Mouse (Mus musculus): ENCODE measurements around the gene Olfr319. TPM values are rescaled to one million over a fixed set of nuclear protein-coding genes. Genes with fewer than 3 reads are reported as not detected.
"Not testable (repeated sequence)": the region's sequence is repeated elsewhere in the genome, so short reads cannot be mapped to it uniquely, and the experiment has no call there.

The Olfr319 gene
- polyA plus RNA-seq (2015; fragmentation: Nextera tagmentation; extraction: Ambion mirVana): not detected in 2 replicates

DNA sequence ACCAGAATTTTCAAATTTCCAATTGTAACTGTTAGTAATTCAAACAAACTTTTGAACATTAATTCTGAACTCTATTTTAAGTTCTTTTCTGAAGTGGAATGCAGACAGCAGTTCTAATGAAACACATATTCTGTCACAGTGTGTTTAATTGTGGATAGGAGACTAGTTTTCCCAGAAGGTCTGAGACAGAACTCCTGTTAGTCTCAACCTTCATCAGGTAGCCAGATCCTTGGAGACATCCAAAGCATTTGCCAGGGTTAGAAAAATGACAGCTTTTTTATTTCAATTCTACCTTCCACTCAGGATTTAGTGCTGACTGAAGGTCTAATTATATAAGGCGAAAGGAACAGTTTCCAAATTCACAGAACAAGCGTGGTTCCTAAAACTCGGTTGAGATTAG lies at the start of gene Olfr319:
Gene Olfr319, plus strand, starts transcription at position 301 of the 400 bp plus-strand sequence.
- Histone ChIP-seq H3K4me1 (ENCODE audit: control insufficient read depth, insufficient read depth, low read length) (no peaks in the 10 kb centered on the region), H3K4me2 (ENCODE audit: low read depth, low read length) (no peak within 1 kb of the TSS), H3K4me3 (ENCODE audit: low read length) (no peak within 1 kb of the TSS), H3K27me3 (replicated peaks; ENCODE audit: control insufficient read depth, insufficient read depth, low read length) (no peaks in the 10 kb centered on the region), H3K9ac (ENCODE audit: low read depth, low read length) (no peak within 1 kb of the TSS), H3K27ac (ENCODE audit: low read length) (no peak within 1 kb of the TSS), H3K9me3 (ENCODE audit: control insufficient read depth, low read length) (peaks cover 3% of the 10 kb centered on the region; the same call in 1 of the 2 replicates), H3K36me3 (ENCODE audit: control insufficient read depth, insufficient read depth, low read length) (no peaks in the 10 kb centered on the region)
- 86% methylated on average over 3 of the region's 3 CpGs for WGBS
- no peak for ATAC-seq

DNA sequence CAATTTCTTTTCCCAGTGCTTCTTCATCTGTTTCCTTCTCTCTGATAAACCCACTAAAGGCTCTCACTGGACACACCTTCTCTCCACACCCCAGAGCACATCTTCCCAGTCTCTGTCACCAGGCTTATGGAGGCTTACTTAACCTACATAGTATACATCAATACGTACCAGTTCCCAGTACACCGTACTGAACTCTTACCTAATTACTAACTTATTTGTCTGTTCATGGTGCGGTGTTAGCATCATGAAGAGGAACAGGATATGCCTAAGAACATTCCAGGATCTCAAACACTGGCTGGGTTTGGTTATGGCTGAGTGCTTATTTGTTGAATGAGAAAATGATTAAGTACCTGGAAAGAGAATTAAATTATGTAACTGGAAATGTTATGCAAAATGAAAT lies 43.8 kb upstream of the Olfr319 start:
- Histone ChIP-seq H3K4me2 (ENCODE audit: low read depth, low read length) (no peak overlapping the region), H3K9me3 (ENCODE audit: control insufficient read depth, low read length) (no peaks in the 10 kb centered on the region), H3K4me3 (ENCODE audit: low read length) (no peak overlapping the region), H3K4me1 (ENCODE audit: control insufficient read depth, insufficient read depth, low read length) (no peaks in the 10 kb centered on the region), H3K27me3 (replicated peaks; ENCODE audit: control insufficient read depth, insufficient read depth, low read length) (no peaks in the 10 kb centered on the region), H3K27ac (ENCODE audit: low read length) (no peak overlapping the region), H3K9ac (ENCODE audit: low read depth, low read length) (no peak overlapping the region), H3K36me3 (ENCODE audit: control insufficient read depth, insufficient read depth, low read length) (no peaks in the 10 kb centered on the region)
- ATAC-seq: no peak
- WGBS: 83% methylated on average over 3 of the region's 3 CpGs

DNA sequence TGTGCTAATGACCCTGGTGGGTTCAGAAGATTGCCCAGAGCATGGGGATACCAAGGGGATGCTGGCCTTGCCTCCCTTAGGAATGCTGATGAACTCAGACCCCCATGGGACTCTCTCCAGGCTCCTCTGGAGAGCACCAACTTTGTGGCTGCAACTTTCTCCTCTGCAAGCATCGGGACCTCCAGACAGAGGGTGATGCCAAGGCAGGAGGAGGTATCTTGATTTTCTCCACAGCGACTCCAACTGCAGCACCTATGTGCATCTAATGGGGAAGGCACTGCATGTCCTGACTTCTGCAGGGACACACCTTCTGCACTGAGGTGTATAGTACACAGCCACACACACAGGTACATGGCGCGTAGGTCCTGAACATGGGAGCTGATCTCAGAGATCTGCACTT lies 40.4 kb upstream of the Olfr319 start, which contains the start of gene Olfr322:
Gene Olfr322, plus strand, starts transcription at position 187 of the 400 bp plus-strand sequence.
- WGBS: 91% methylated on average over 4 of the region's 4 CpGs
- Histone ChIP-seq H3K4me1 (ENCODE audit: control insufficient read depth, insufficient read depth, low read length) (no peaks in the 10 kb centered on the region), H3K9ac (ENCODE audit: low read depth, low read length) (no peak within 1 kb of the TSS)

DNA sequence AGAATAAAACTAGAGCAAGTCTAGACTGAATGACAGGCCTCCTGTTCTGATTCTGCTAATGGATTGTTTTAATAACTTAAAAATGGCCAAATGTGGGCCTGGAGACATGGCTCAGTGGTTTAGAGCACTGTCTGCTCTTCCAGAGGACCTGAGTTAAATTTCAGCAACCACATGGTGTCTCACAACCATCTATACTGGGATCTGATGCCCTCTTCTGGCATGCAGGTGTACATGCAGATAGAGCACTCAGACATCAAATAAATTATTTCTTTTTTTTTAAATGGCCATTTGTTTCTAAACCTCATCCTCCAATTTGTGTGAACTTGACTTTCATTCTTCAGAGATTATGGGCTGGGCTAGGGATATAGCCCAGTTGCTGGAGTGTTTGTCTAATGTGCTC lies 29.7 kb upstream of the Olfr319 start:
- Histone ChIP-seq H3K9me3 (ENCODE audit: control insufficient read depth, low read length) (no peaks in the 10 kb centered on the region), H3K4me2 (ENCODE audit: low read depth, low read length) (no peak overlapping the region)

More for the DNA sequence above, 40.4 kb upstream of the Olfr319 start, which contains the start of gene Olfr322:
- Histone ChIP-seq H3K36me3 (ENCODE audit: control insufficient read depth, insufficient read depth, low read length) (no peaks in the 10 kb centered on the region), H3K27ac (ENCODE audit: low read length) (no peak within 1 kb of the TSS), H3K9me3 (ENCODE audit: control insufficient read depth, low read length) (no peaks in the 10 kb centered on the region), H3K4me3 (ENCODE audit: low read length) (no peak within 1 kb of the TSS), H3K27me3 (replicated peaks; ENCODE audit: control insufficient read depth, insufficient read depth, low read length) (no peaks in the 10 kb centered on the region), H3K4me2 (ENCODE audit: low read depth, low read length) (no peak within 1 kb of the TSS)
- no peak for ATAC-seq

DNA sequence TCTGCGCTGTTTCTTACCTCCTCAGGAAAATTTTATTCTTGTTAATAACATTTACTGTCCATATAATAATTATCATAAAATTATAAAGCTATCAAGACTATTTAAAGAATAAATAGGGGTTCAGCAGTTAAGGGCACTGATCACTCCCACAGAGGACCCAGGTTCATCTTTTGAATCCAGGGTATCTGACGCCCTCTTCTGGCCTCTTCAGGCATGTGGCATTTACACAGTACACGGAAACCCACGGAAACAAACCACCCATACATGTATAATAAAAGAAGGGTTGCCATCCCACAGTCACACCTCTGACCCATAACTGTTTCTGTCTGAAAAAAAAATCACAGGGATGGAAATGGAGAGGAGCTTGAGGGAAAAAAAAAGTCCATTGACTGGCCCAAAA lies 27.1 kb upstream of the Olfr319 start:
- H3K4me1 ChIP-seq (ENCODE audit: control insufficient read depth, insufficient read depth, low read length): no peaks in the 10 kb centered on the region
- no peaks in the 10 kb centered on the region for H3K9me3 ChIP-seq (ENCODE audit: control insufficient read depth, low read length)
- no peaks in the 10 kb centered on the region for H3K36me3 ChIP-seq (ENCODE audit: control insufficient read depth, insufficient read depth, low read length)
- ATAC-seq: no peak
- no peak overlapping the region for H3K27ac ChIP-seq (ENCODE audit: low read length)
- 54% methylated on average over 4 of the region's 4 CpGs for WGBS
- no peak overlapping the region for H3K9ac ChIP-seq (ENCODE audit: low read depth, low read length)
- H3K4me3 ChIP-seq (ENCODE audit: low read length): no peak overlapping the region
- H3K4me2 ChIP-seq (ENCODE audit: low read depth, low read length): no peak overlapping the region
- H3K27me3 ChIP-seq (replicated peaks; ENCODE audit: control insufficient read depth, insufficient read depth, low read length): no peaks in the 10 kb centered on the region

More for the DNA sequence above, 29.7 kb upstream of the Olfr319 start:
- no peak overlapping the region for H3K9ac ChIP-seq (ENCODE audit: low read depth, low read length)
- no peaks in the 10 kb centered on the region for H3K4me1 ChIP-seq (ENCODE audit: control insufficient read depth, insufficient read depth, low read length)
- no peak overlapping the region for H3K27ac ChIP-seq (ENCODE audit: low read length)
- H3K27me3 ChIP-seq (replicated peaks; ENCODE audit: control insufficient read depth, insufficient read depth, low read length): no peaks in the 10 kb centered on the region
- H3K4me3 ChIP-seq (ENCODE audit: low read length): no peak overlapping the region
- H3K36me3 ChIP-seq (ENCODE audit: control insufficient read depth, insufficient read depth, low read length): no peaks in the 10 kb centered on the region
- ATAC-seq: no peak

DNA sequence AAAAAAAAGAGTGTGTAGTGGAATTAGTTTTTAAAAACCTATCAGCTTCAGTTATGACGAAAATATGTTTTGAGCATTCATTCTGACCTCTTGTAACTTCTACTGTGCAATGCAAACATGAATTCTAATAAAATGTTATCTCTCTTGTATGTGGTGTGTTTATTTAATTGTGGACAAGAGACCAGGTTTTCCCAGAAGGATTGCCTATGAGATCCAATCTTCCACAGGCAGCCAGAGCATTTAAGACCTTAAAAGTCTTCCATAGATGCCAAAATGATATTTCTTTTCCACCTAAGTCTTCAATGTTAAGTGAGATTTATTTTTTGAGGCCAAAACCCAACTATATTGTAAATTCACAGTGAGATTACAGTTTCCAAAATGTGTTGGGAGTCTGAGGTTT lies 18.2 kb upstream of the Olfr319 start, which contains the start of gene Olfr320:
Gene Olfr320, plus strand, starts transcription at position 301 of the 400 bp plus-strand sequence.
- ATAC-seq: no peak
- Histone ChIP-seq H3K4me3 (ENCODE audit: low read length) (no peak within 1 kb of the TSS), H3K4me1 (ENCODE audit: control insufficient read depth, insufficient read depth, low read length) (no peaks in the 10 kb centered on the region), H3K9ac (ENCODE audit: low read depth, low read length) (no peak within 1 kb of the TSS), H3K36me3 (ENCODE audit: control insufficient read depth, insufficient read depth, low read length) (no peaks in the 10 kb centered on the region), H3K4me2 (ENCODE audit: low read depth, low read length) (no peak within 1 kb of the TSS), H3K27me3 (replicated peaks; ENCODE audit: control insufficient read depth, insufficient read depth, low read length) (no peaks in the 10 kb centered on the region), H3K9me3 (ENCODE audit: control insufficient read depth, low read length) (no peaks in the 10 kb centered on the region), H3K27ac (ENCODE audit: low read length) (no peak within 1 kb of the TSS)
- WGBS: 89% methylated on average over 1 of the region's 1 CpGs

DNA sequence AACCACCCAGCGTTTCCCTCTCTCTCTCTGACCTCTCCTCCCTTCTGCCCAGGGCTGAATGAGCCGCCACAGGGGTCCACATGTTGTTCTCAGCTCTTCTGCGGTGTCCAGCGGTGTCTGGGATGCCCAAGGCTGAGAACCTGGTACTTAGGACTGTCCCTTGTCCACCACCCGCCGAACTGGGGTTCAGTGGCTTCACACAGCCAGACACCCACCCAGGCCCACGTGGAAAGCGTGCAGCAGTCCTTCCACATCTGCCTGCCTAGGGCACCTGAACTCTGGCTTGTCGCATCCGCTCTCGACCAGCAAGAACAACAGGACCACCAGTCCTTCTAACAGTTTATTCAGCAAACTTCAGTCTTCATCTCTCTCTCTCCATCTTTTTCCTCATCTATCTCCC lies 10.1 kb downstream of the Olfr319 start:
- ATAC-seq: no peak
- Histone ChIP-seq H3K4me1 (ENCODE audit: control insufficient read depth, insufficient read depth, low read length) (no peaks in the 10 kb centered on the region), H3K27ac (ENCODE audit: low read length) (no peak overlapping the region), H3K9ac (ENCODE audit: low read depth, low read length) (no peak overlapping the region), H3K27me3 (replicated peaks; ENCODE audit: control insufficient read depth, insufficient read depth, low read length) (no peaks in the 10 kb centered on the region), H3K4me2 (ENCODE audit: low read depth, low read length) (no peak overlapping the region), H3K36me3 (ENCODE audit: control insufficient read depth, insufficient read depth, low read length) (no peaks in the 10 kb centered on the region), H3K9me3 (ENCODE audit: control insufficient read depth, low read length) (no peaks in the 10 kb centered on the region), H3K4me3 (ENCODE audit: low read length) (no peak overlapping the region)
- 81% methylated on average over 11 of the region's 11 CpGs for WGBS

DNA sequence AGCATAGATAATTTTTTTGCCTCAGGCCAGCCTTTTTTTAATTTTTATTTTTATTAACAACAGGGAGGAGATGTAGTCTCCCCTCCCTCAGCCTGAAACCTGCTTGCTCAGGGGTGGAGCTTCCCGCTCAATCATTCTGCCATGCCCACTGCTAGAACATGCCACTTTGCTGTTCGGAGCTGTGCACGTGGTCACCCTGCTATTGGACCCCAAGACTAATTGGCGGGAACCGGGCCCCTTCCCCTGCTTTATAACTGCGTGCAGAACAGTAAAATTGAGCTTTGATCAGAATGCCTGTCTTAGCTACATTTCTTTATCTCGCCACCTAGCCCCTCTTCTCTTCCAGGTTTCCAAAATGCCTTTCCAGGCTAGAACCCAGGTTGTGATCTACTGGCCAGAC lies 18.8 kb downstream of the Olfr319 start:
- not testable (repeated sequence) for H3K4me1 ChIP-seq (ENCODE audit: control insufficient read depth, insufficient read depth, low read length); H3K4me3 ChIP-seq (ENCODE audit: low read length); ATAC-seq; H3K9me3 ChIP-seq (ENCODE audit: control insufficient read depth, low read length); H3K9ac ChIP-seq (ENCODE audit: low read depth, low read length); H3K27me3 ChIP-seq (replicated peaks; ENCODE audit: control insufficient read depth, insufficient read depth, low read length); H3K36me3 ChIP-seq (ENCODE audit: control insufficient read depth, insufficient read depth, low read length); H3K27ac ChIP-seq (ENCODE audit: low read length); H3K4me2 ChIP-seq (ENCODE audit: low read depth, low read length)
- WGBS: 87% methylated on average over 6 of the region's 7 CpGs

DNA sequence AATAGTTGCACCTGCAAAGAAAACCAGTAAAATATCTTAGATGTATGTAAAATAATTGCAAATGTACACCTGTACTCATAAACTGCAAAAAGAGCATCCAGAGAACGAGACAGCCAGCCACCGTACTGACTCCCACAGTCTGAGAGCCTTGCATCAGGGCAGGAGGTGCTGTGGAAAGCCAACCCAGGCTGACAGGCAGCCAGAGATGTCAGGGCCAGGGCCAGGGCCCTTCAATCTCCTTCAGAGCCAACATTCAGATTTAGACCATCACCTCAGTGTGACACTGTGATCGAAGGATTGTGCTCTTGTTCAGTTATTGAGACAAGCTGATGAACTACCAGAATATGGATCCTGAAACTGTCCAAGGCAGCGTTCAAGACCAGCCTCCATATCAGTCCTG lies 20.7 kb downstream of the Olfr319 start:
- Histone ChIP-seq H3K9me3 (ENCODE audit: control insufficient read depth, low read length) (no peaks in the 10 kb centered on the region), H3K4me3 (ENCODE audit: low read length) (no peak overlapping the region), H3K4me2 (ENCODE audit: low read depth, low read length) (no peak overlapping the region), H3K27ac (ENCODE audit: low read length) (no peak overlapping the region), H3K4me1 (ENCODE audit: control insufficient read depth, insufficient read depth, low read length) (no peaks in the 10 kb centered on the region), H3K9ac (ENCODE audit: low read depth, low read length) (no peak overlapping the region), H3K27me3 (replicated peaks; ENCODE audit: control insufficient read depth, insufficient read depth, low read length) (no peaks in the 10 kb centered on the region), H3K36me3 (ENCODE audit: control insufficient read depth, insufficient read depth, low read length) (no peaks in the 10 kb centered on the region)
- WGBS: 88% methylated on average over 4 of the region's 4 CpGs
- ATAC-seq: no peak

DNA sequence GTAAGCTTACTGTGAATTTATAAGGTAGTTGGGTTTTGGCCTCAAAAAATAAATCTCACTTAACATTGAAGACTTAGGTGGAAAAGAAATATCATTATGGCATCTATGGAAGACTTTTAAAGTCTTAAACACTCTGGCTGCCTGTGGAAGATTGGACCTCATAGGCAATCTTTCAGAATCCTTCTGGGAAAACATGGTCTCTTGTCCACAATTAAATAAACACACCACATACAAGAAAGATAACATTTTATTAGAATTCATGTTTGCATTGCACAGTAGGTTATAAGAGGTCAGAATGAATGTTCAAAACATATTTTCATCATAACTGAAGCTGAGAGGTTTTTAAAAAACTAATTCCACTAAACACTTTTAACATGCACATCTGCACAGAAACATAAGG lies 25.0 kb downstream of the Olfr319 start, which contains the start of gene Olfr318:
Gene Olfr318, minus strand, starts transcription at position 101 of the 400 bp plus-strand sequence.
- no peaks in the 10 kb centered on the region for H3K36me3 ChIP-seq (ENCODE audit: control insufficient read depth, insufficient read depth, low read length)
- no peak within 1 kb of the TSS for H3K4me2 ChIP-seq (ENCODE audit: low read depth, low read length)
- no peaks in the 10 kb centered on the region for H3K9me3 ChIP-seq (ENCODE audit: control insufficient read depth, low read length)
- no peaks in the 10 kb centered on the region for H3K4me1 ChIP-seq (ENCODE audit: control insufficient read depth, insufficient read depth, low read length)
- H3K27ac ChIP-seq (ENCODE audit: low read length): no peak within 1 kb of the TSS
- no peak within 1 kb of the TSS for H3K4me3 ChIP-seq (ENCODE audit: low read length)
- H3K9ac ChIP-seq (ENCODE audit: low read depth, low read length): no peak within 1 kb of the TSS
- no peaks in the 10 kb centered on the region for H3K27me3 ChIP-seq (replicated peaks; ENCODE audit: control insufficient read depth, insufficient read depth, low read length)
- no peak for ATAC-seq

Data from intestine, embryonic 16.5 days (tissue).